Mouse (Mus musculus): ENCODE results near the gene Zfyve19. TPM values are rescaled to one million over a fixed set of nuclear protein-coding genes. Genes with fewer than 3 reads are reported as not detected.
A peak's percentile ranks its signal among the peaks of the same experiment; 100 is the strongest.

Gene Zfyve19
- 47.1 and 53.7 TPM in 2 replicates for total RNA-seq (2017)

GRCm38 (mm10) chr2:119208344-119209175, at the start of gene Zfyve19, which contains the start of gene Dnajc17:
Gene Zfyve19 (plus strand): TSS chr2:119208617.
Gene Dnajc17 (minus strand): TSS chr2:119208795.
- ATAC-seq (replicated peaks in 1 of 2; ENCODE audit: insufficient read depth in 1 of 2, low FRiP score in 2 of 2, low TSS enrichment in 1 of 2, low read depth in 1 of 2, poor library complexity in 2 of 2, severe bottlenecking in 2 of 2), result peak; percentile 98 to 99

DNA sequence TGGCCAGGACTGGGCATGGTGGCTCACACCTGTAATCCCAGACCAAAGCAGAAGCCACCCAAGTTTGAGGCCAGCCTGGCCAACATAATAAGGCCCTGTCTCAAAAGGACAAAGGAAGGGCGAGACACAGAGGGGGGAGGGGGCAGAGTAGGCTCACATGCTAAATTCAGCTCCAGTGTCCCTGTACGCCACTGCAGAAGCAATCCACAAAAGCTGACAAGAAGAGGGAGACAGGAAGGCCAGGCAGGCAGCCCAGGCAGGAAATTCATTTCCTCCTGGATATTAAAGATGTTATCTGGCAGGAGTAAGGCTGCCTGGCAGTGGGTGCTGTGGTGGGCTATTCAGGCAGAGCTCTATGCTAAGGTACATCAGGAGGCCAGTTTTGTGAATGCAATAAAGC, 47.2 kb upstream of the Zfyve19 start:
- no peak for ATAC-seq (replicated peaks in 1 of 2; ENCODE audit: insufficient read depth in 1 of 2, low FRiP score in 2 of 2, low TSS enrichment in 1 of 2, low read depth in 1 of 2, poor library complexity in 2 of 2, severe bottlenecking in 2 of 2)

DNA sequence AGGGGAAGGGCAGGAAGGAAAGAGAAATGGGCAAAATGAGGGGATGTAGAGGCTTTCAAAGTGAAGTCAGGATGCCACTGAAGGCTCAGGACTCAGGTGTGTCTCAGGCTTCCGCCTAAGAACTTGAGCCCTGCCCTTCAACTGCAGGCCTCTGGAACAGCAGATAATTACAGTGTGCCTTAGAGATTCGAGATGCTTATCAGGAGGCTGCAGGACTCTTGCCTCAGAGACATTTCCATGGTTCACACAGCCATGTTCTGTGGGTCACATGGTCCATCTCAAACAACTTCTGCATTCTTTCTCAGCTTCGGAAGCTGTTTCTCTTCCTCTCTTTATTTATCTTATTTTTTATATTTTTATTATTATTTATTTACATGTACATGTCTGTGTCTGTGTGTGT, 45.3 kb upstream of the Zfyve19 start:
- ATAC-seq (replicated peaks in 1 of 2; ENCODE audit: insufficient read depth in 1 of 2, low FRiP score in 2 of 2, low TSS enrichment in 1 of 2, low read depth in 1 of 2, poor library complexity in 2 of 2, severe bottlenecking in 2 of 2), result no peak

DNA sequence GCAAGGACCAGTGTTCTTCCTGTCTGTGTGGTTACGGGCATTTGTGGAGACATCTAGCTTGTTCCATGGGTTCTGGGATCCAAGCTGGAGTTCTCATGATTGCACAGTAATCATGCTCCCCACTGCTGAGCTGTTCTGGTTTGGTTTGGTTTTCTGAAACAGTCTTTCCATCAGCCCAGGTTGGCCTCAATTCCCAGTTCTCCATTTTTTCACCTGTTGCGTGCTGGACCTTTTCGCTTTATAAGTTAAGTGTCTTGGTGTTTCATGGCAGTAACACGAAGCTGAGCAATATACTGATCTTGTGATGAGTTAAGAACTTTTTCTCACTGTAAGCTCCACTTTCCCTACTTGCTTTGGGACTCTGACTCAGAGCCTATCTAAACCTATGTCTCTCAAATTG, 44.4 kb upstream of the Zfyve19 start:
- ATAC-seq (replicated peaks in 1 of 2; ENCODE audit: insufficient read depth in 1 of 2, low FRiP score in 2 of 2, low TSS enrichment in 1 of 2, low read depth in 1 of 2, poor library complexity in 2 of 2, severe bottlenecking in 2 of 2), result no peak

- no peak for ATAC-seq (replicated peaks in 1 of 2; ENCODE audit: insufficient read depth in 1 of 2, low FRiP score in 2 of 2, low TSS enrichment in 1 of 2, low read depth in 1 of 2, poor library complexity in 2 of 2, severe bottlenecking in 2 of 2)
These were observed 43.0 kb upstream of the Zfyve19 start for GRCm38 (mm10) chr2:119165401-119165800.

DNA sequence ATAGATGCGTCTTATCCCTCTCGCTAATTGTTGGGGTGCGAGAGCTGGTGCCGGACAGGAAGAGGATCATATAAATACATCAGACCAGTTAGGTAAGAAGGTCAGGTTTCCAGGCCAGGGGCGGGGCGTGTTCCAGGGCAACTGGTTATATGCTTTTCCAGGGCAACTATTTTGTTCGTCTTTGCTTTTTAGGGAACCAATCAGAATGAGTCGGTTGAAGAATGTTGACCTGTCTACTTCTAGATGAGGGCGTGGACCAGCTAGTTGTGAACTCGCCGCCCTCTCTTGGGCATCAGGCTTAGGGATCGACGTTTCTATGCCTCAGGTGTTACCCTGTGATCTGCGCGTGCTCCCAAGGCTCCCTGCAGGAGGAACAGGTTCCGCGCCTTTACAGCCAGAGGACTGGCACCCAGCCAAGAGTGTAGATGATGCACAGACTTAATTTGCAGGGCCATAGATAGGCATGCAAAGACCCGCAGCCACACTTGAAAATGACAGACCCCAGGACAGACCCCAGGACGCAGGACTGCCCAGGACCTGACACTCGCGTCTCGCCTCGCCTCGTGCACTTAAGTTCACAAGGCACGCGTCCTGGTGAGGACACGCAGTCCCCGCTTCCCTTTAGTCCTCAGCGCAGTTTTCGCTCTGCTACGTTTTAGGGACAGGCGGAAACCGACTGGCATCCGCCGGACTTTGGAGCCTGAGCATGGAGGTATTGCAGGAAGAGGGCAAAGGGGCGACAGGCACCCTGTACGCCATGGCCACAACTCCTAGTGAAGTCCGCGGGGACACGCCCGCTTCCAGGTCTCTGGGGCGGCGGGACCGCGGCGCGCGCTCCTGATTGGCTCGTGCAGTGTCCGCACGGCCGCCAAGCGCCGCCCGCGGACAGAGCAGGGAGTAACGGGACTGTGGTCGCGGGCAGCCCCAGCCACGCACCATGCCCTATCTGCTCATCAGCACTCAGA, 41.2 kb upstream of the Zfyve19 start, which contains the start of gene Gchfr:
Gene Gchfr (plus strand): TSS at position 873 of the 965 bp plus-strand sequence.
- ATAC-seq (replicated peaks in 1 of 2; ENCODE audit: insufficient read depth in 1 of 2, low FRiP score in 2 of 2, low TSS enrichment in 1 of 2, low read depth in 1 of 2, poor library complexity in 2 of 2, severe bottlenecking in 2 of 2), result peak; percentile 46 to 68

- ATAC-seq (replicated peaks in 1 of 2; ENCODE audit: insufficient read depth in 1 of 2, low FRiP score in 2 of 2, low TSS enrichment in 1 of 2, low read depth in 1 of 2, poor library complexity in 2 of 2, severe bottlenecking in 2 of 2), result peak in 1 of 2 experiments; percentile 14; a peak in 1 of 4 replicates
These were observed 40.6 kb upstream of the Zfyve19 start for GRCm38 (mm10) chr2:119167866-119168256.

- no peak for ATAC-seq (replicated peaks in 1 of 2; ENCODE audit: insufficient read depth in 1 of 2, low FRiP score in 2 of 2, low TSS enrichment in 1 of 2, low read depth in 1 of 2, poor library complexity in 2 of 2, severe bottlenecking in 2 of 2)
These were observed 38.1 kb upstream of the Zfyve19 start for GRCm38 (mm10) chr2:119170282-119170681.

GRCm38 (mm10) chr2:119171574-119171973, 36.8 kb upstream of the Zfyve19 start:
- ATAC-seq (replicated peaks in 1 of 2; ENCODE audit: insufficient read depth in 1 of 2, low FRiP score in 2 of 2, low TSS enrichment in 1 of 2, low read depth in 1 of 2, poor library complexity in 2 of 2, severe bottlenecking in 2 of 2), result no peak

DNA sequence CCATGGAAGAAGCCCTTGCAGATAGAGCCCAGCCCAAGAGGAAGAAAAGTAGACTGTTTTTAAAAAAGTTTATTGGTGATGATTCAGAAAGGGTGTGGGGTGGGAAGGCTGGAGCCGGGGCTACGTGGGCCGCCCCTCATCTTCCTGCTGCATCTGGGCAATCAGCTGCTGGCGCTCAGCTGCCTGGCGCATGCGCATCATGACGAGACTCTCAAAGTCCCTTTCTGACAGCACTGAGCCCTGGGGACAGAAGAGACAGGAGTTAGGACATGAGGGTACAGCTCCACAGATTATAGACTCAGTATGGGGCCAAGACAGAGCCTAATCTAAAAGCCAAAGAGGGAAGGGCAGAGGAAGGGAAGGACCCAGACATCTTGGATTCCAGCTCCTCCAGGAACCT, 36.0 kb upstream of the Zfyve19 start:
- no peak for ATAC-seq (replicated peaks in 1 of 2; ENCODE audit: insufficient read depth in 1 of 2, low FRiP score in 2 of 2, low TSS enrichment in 1 of 2, low read depth in 1 of 2, poor library complexity in 2 of 2, severe bottlenecking in 2 of 2)

DNA sequence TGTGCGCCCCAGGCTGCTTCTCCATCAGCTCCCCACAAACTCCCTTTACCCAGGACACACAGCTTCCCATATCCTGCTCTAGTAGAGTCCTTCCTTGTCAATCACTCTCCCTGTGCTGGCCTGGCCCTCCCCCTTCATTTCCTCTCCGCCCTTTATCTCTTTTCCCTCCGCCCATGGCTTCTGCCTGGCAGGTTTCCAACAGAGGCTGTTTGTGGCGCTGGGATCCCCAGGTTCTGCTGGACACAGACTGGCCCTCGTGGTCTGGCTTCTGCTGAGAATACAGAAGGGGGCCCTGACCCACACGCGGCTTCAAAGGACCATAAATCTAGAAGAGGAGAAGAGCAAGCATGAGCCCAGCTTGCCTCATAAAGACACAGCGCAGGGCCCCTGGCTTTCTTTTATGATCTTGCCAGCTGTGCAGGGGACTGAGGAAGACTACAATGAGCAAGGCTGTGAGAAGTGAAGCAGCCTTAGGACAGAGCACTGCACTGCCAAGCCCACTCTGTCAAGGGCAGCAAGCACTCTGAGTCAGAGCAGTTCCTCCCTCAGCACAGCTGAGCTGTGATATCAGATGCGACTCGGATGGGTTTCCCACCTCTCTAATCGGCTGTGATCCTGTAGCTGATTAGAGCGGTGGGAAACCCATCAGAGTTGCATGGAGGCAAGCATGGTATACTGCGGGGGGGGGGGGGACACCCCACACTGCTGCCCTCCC, 35.4 kb upstream of the Zfyve19 start:
- no peak for ATAC-seq (replicated peaks in 1 of 2; ENCODE audit: insufficient read depth in 1 of 2, low FRiP score in 2 of 2, low TSS enrichment in 1 of 2, low read depth in 1 of 2, poor library complexity in 2 of 2, severe bottlenecking in 2 of 2)

GRCm38 (mm10) chr2:119173991-119174651, 34.3 kb upstream of the Zfyve19 start, which contains the start of gene Gm14137:
Gene Gm14137 (plus strand): TSS chr2:119174509.
- ATAC-seq (replicated peaks in 1 of 2; ENCODE audit: insufficient read depth in 1 of 2, low FRiP score in 2 of 2, low TSS enrichment in 1 of 2, low read depth in 1 of 2, poor library complexity in 2 of 2, severe bottlenecking in 2 of 2), result no peak

DNA sequence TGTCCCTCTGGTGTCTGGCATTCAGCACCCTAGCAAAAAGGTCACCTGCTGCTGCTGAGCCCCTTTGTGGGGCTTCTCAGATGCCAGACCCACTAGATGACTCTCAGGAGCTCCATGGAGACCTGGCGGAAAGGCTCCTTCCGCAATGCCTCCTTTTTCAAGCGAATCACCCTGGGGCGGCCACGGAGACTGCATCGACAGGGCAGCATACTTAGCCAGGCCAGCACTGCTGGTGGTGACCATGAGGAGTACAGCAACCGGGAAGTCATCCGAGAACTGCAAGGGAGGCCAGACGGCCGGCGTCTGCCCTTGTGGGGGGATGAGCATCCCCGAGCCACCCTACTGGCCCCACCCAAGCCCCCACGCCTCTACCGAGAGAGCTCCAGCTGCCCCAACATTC, 33.6 kb upstream of the Zfyve19 start:
- ATAC-seq (replicated peaks in 1 of 2; ENCODE audit: insufficient read depth in 1 of 2, low FRiP score in 2 of 2, low TSS enrichment in 1 of 2, low read depth in 1 of 2, poor library complexity in 2 of 2, severe bottlenecking in 2 of 2), result no peak

GRCm38 (mm10) chr2:119175614-119176013, 32.8 kb upstream of the Zfyve19 start:
- ATAC-seq (replicated peaks in 1 of 2; ENCODE audit: insufficient read depth in 1 of 2, low FRiP score in 2 of 2, low TSS enrichment in 1 of 2, low read depth in 1 of 2, poor library complexity in 2 of 2, severe bottlenecking in 2 of 2), result no peak

DNA sequence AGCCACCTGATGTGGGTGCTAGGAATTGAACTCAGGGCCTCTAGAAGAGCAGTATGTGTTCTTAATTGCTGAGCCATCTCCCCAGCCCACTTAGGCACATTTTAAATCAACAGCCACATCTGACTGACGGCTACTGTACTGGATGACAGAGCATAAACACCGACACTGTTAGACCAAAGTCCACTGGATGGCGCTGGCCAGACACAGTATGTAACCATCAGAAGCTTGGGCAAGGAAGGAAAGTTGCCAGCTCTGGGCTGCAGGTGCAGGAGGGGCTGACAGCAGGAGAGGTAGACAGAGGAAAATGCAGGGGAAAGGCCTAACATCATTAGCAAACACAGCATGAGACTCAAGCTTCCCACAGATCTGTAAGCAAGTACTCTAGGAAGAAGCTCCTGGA, 31.7 kb upstream of the Zfyve19 start:
- ATAC-seq (replicated peaks in 1 of 2; ENCODE audit: insufficient read depth in 1 of 2, low FRiP score in 2 of 2, low TSS enrichment in 1 of 2, low read depth in 1 of 2, poor library complexity in 2 of 2, severe bottlenecking in 2 of 2), result no peak

GRCm38 (mm10) chr2:119177384-119177939, 31.0 kb upstream of the Zfyve19 start:
- ATAC-seq (replicated peaks in 1 of 2; ENCODE audit: insufficient read depth in 1 of 2, low FRiP score in 2 of 2, low TSS enrichment in 1 of 2, low read depth in 1 of 2, poor library complexity in 2 of 2, severe bottlenecking in 2 of 2), result no peak

- no peak for ATAC-seq (replicated peaks in 1 of 2; ENCODE audit: insufficient read depth in 1 of 2, low FRiP score in 2 of 2, low TSS enrichment in 1 of 2, low read depth in 1 of 2, poor library complexity in 2 of 2, severe bottlenecking in 2 of 2)
These were observed 25.5 kb upstream of the Zfyve19 start for GRCm38 (mm10) chr2:119182914-119183313.

All from hematopoietic stem cell, adult 5-6 weeks (primary cell).